Mouse (Mus musculus): ENCODE data around the gene Gm17617. TPM values are rescaled to one million over a fixed set of nuclear protein-coding genes. Genes with fewer than 3 reads are reported as not detected.

The Gm17617 gene
- polyA plus RNA-seq, 1 experiment from 2014 or later: not detected

Other genes starting within 250 kb of the Gm17617 start
- 4.8 and 5.6 TPM in 2 replicates for gene Unc5a, start 184.1 kb downstream of the Gm17617 start, polyA plus RNA-seq (2016; fragmentation: Nextera tagmentation; extraction: Ambion mirVana)
- gene Hk3, start 112.2 kb downstream of the Gm17617 start, polyA plus RNA-seq (2016; fragmentation: Nextera tagmentation; extraction: Ambion mirVana): 0.32 and 0.96 TPM in 2 replicates
- gene Uimc1, start 33.2 kb downstream of the Gm17617 start, polyA plus RNA-seq (2016; fragmentation: Nextera tagmentation; extraction: Ambion mirVana): 25.1 and 27.4 TPM in 2 replicates
- gene Zfp346, start 28.2 kb downstream of the Gm17617 start, polyA plus RNA-seq (2016; fragmentation: Nextera tagmentation; extraction: Ambion mirVana): 24.1 and 27.9 TPM in 2 replicates
- gene Fgfr4, start 19.1 kb upstream of the Gm17617 start, polyA plus RNA-seq (2016; fragmentation: Nextera tagmentation; extraction: Ambion mirVana): 0.15 and 0.20 TPM in 2 replicates
- gene Nsd1, start 76.2 kb upstream of the Gm17617 start, polyA plus RNA-seq (2016; fragmentation: Nextera tagmentation; extraction: Ambion mirVana): 83.4 and 83.6 TPM in 2 replicates
- gene Prelid1, start 187.0 kb upstream of the Gm17617 start, polyA plus RNA-seq (2016; fragmentation: Nextera tagmentation; extraction: Ambion mirVana): 316 and 328 TPM in 2 replicates
- 96.9 and 97.7 TPM in 2 replicates for gene Rab24, start 188.4 kb upstream of the Gm17617 start, polyA plus RNA-seq (2016; fragmentation: Nextera tagmentation; extraction: Ambion mirVana)
- 35.5 and 39.1 TPM in 2 replicates for gene Mxd3, start 196.3 kb upstream of the Gm17617 start, polyA plus RNA-seq (2016; fragmentation: Nextera tagmentation; extraction: Ambion mirVana)
- gene Lman2, start 229.2 kb upstream of the Gm17617 start, polyA plus RNA-seq (2016; fragmentation: Nextera tagmentation; extraction: Ambion mirVana): 82.7 TPM in 2 replicates
- gene Rgs14, start 236.2 kb upstream of the Gm17617 start, polyA plus RNA-seq (2016; fragmentation: Nextera tagmentation; extraction: Ambion mirVana): 0.64 TPM in 1 of 2 replicates, not detected in the other

Data from forebrain, embryonic 12.5 days (tissue).